Mouse (Mus musculus): ENCODE measurements around the gene Eif2b3. TPM values are rescaled to one million over a fixed set of nuclear protein-coding genes. Genes with fewer than 3 reads are reported as not detected.

The Eif2b3 gene
- polyA plus RNA-seq, 1 experiment from 2014 or later: 31.4 TPM

GRCm38 (mm10) chr4:117110249-117110648 lies 91.0 kb downstream of the Eif2b3 start:
- no peak overlapping the region for H3K9ac ChIP-seq (ENCODE audit: low read depth, low read length)
- H3K4me2 ChIP-seq (ENCODE audit: low read depth, low read length): no peak overlapping the region
- no peaks in the 10 kb centered on the region for H3K9me3 ChIP-seq (ENCODE audit: control insufficient read depth, low read length)
- H3K27me3 ChIP-seq (replicated peaks; ENCODE audit: control insufficient read depth, insufficient read depth, low read length): no peaks in the 10 kb centered on the region
- no peaks in the 10 kb centered on the region for H3K4me1 ChIP-seq (ENCODE audit: control insufficient read depth, insufficient read depth, low read length)
- H3K27ac ChIP-seq (ENCODE audit: low read length): no peak overlapping the region
- no peaks in the 10 kb centered on the region; the same call in 1 of the 2 replicates for H3K36me3 ChIP-seq (ENCODE audit: control insufficient read depth, insufficient read depth, low read length)
- ATAC-seq: no peak
- H3K4me3 ChIP-seq (ENCODE audit: low read length): no peak overlapping the region
- 91% methylated on average over 13 of the region's 13 CpGs for WGBS

GRCm38 (mm10) chr4:117110985-117111384 lies 91.8 kb downstream of the Eif2b3 start:
- Histone ChIP-seq H3K4me3 (ENCODE audit: low read length) (no peak overlapping the region), H3K9ac (ENCODE audit: low read depth, low read length) (no peak overlapping the region), H3K27me3 (replicated peaks; ENCODE audit: control insufficient read depth, insufficient read depth, low read length) (no peaks in the 10 kb centered on the region), H3K27ac (ENCODE audit: low read length) (no peak overlapping the region), H3K4me1 (ENCODE audit: control insufficient read depth, insufficient read depth, low read length) (no peaks in the 10 kb centered on the region), H3K36me3 (ENCODE audit: control insufficient read depth, insufficient read depth, low read length) (no peaks in the 10 kb centered on the region; the same call in 1 of the 2 replicates), H3K9me3 (ENCODE audit: control insufficient read depth, low read length) (no peaks in the 10 kb centered on the region), H3K4me2 (ENCODE audit: low read depth, low read length) (no peak overlapping the region)
- ATAC-seq: no peak
- WGBS: 89% methylated on average over 11 of the region's 11 CpGs

GRCm38 (mm10) chr4:117113237-117113636 lies 94.0 kb downstream of the Eif2b3 start:
- H3K9me3 ChIP-seq (ENCODE audit: control insufficient read depth, low read length): no peaks in the 10 kb centered on the region
- H3K9ac ChIP-seq (ENCODE audit: low read depth, low read length): no peak overlapping the region
- WGBS: 90% methylated on average over 1 of the region's 1 CpGs
- H3K36me3 ChIP-seq (ENCODE audit: control insufficient read depth, insufficient read depth, low read length): no peaks in the 10 kb centered on the region; the same call in 1 of the 2 replicates
- no peaks in the 10 kb centered on the region for H3K27me3 ChIP-seq (replicated peaks; ENCODE audit: control insufficient read depth, insufficient read depth, low read length)
- H3K4me2 ChIP-seq (ENCODE audit: low read depth, low read length): no peak overlapping the region
- H3K4me1 ChIP-seq (ENCODE audit: control insufficient read depth, insufficient read depth, low read length): no peaks in the 10 kb centered on the region
- H3K4me3 ChIP-seq (ENCODE audit: low read length): no peak overlapping the region
- H3K27ac ChIP-seq (ENCODE audit: low read length): no peak overlapping the region
- no peak for ATAC-seq

GRCm38 (mm10) chr4:117115592-117115991 lies 96.4 kb downstream of the Eif2b3 start:
- WGBS: 87% methylated on average over 5 of the region's 5 CpGs
- ATAC-seq: no peak
- Histone ChIP-seq H3K9ac (ENCODE audit: low read depth, low read length) (no peak overlapping the region), H3K36me3 (ENCODE audit: control insufficient read depth, insufficient read depth, low read length) (no peaks in the 10 kb centered on the region), H3K4me1 (ENCODE audit: control insufficient read depth, insufficient read depth, low read length) (no peaks in the 10 kb centered on the region), H3K4me2 (ENCODE audit: low read depth, low read length) (no peak overlapping the region), H3K27ac (ENCODE audit: low read length) (no peak overlapping the region), H3K9me3 (ENCODE audit: control insufficient read depth, low read length) (no peaks in the 10 kb centered on the region), H3K27me3 (replicated peaks; ENCODE audit: control insufficient read depth, insufficient read depth, low read length) (no peaks in the 10 kb centered on the region), H3K4me3 (ENCODE audit: low read length) (no peak overlapping the region)

GRCm38 (mm10) chr4:117117931-117118330 lies 98.7 kb downstream of the Eif2b3 start:
- WGBS: 95% methylated on average over 7 of the region's 7 CpGs
- Histone ChIP-seq H3K4me2 (ENCODE audit: low read depth, low read length) (no peak overlapping the region), H3K4me1 (ENCODE audit: control insufficient read depth, insufficient read depth, low read length) (peaks cover 3% of the 10 kb centered on the region; the same call in 1 of the 2 replicates), H3K9me3 (ENCODE audit: control insufficient read depth, low read length) (no peaks in the 10 kb centered on the region), H3K27me3 (replicated peaks; ENCODE audit: control insufficient read depth, insufficient read depth, low read length) (no peaks in the 10 kb centered on the region), H3K4me3 (ENCODE audit: low read length) (no peak overlapping the region), H3K27ac (ENCODE audit: low read length) (no peak overlapping the region), H3K36me3 (ENCODE audit: control insufficient read depth, insufficient read depth, low read length) (no peaks in the 10 kb centered on the region), H3K9ac (ENCODE audit: low read depth, low read length) (no peak overlapping the region)
- ATAC-seq: no peak

- Histone ChIP-seq H3K36me3 (ENCODE audit: control insufficient read depth, insufficient read depth, low read length) (no peaks in the 10 kb centered on the region), H3K9ac (ENCODE audit: low read depth, low read length) (peak overlapping the region; percentile 63), H3K27ac (ENCODE audit: low read length) (peak overlapping the region; percentile 87), H3K4me3 (ENCODE audit: low read length) (peak overlapping the region; percentile 67), H3K4me1 (ENCODE audit: control insufficient read depth, insufficient read depth, low read length) (peaks cover 7% of the 10 kb centered on the region), H3K27me3 (replicated peaks; ENCODE audit: control insufficient read depth, insufficient read depth, low read length) (no peaks in the 10 kb centered on the region), H3K4me2 (ENCODE audit: low read depth, low read length) (peak overlapping the region; percentile 69), H3K9me3 (ENCODE audit: control insufficient read depth, low read length) (no peaks in the 10 kb centered on the region)
- no peak for ATAC-seq
- 71% methylated on average over 5 of the region's 5 CpGs for WGBS
These were observed 100.4 kb downstream of the Eif2b3 start for GRCm38 (mm10) chr4:117119636-117120035.

- Histone ChIP-seq H3K4me1 (ENCODE audit: control insufficient read depth, insufficient read depth, low read length) (peaks cover 11% of the 10 kb centered on the region), H3K9me3 (ENCODE audit: control insufficient read depth, low read length) (no peaks in the 10 kb centered on the region), H3K9ac (ENCODE audit: low read depth, low read length) (peak overlapping the region; percentile 63), H3K27me3 (replicated peaks; ENCODE audit: control insufficient read depth, insufficient read depth, low read length) (no peaks in the 10 kb centered on the region), H3K4me2 (ENCODE audit: low read depth, low read length) (peak overlapping the region; percentile 69), H3K4me3 (ENCODE audit: low read length) (peak overlapping the region; percentile 67), H3K27ac (ENCODE audit: low read length) (peak overlapping the region; percentile 87), H3K36me3 (ENCODE audit: control insufficient read depth, insufficient read depth, low read length) (no peaks in the 10 kb centered on the region)
- ATAC-seq: peak; percentile 14
- 3% methylated on average over 10 of the region's 10 CpGs for WGBS
These were observed 100.8 kb downstream of the Eif2b3 start for GRCm38 (mm10) chr4:117120052-117120444.

GRCm38 (mm10) chr4:117120445-117121414 lies 101.5 kb downstream of the Eif2b3 start:
- peak; percentile 95 for ATAC-seq
- H3K4me2 ChIP-seq (ENCODE audit: low read depth, low read length): peak overlapping the region; percentile 93
- H3K9me3 ChIP-seq (ENCODE audit: control insufficient read depth, low read length): no peaks in the 10 kb centered on the region
- H3K9ac ChIP-seq (ENCODE audit: low read depth, low read length): peak overlapping the region; percentile 78
- peaks cover 18% of the 10 kb centered on the region for H3K4me1 ChIP-seq (ENCODE audit: control insufficient read depth, insufficient read depth, low read length)
- under 1% methylated on average over 69 of the region's 69 CpGs for WGBS
- no peaks in the 10 kb centered on the region for H3K36me3 ChIP-seq (ENCODE audit: control insufficient read depth, insufficient read depth, low read length)
- H3K27me3 ChIP-seq (replicated peaks; ENCODE audit: control insufficient read depth, insufficient read depth, low read length): no peaks in the 10 kb centered on the region
- H3K4me3 ChIP-seq (ENCODE audit: low read length): peak overlapping the region; percentile 67
- peak overlapping the region; percentile 87 for H3K27ac ChIP-seq (ENCODE audit: low read length)

GRCm38 (mm10) chr4:117122209-117122608 lies 103.0 kb downstream of the Eif2b3 start:
- Histone ChIP-seq H3K4me1 (ENCODE audit: control insufficient read depth, insufficient read depth, low read length) (peaks cover 27% of the 10 kb centered on the region), H3K9ac (ENCODE audit: low read depth, low read length) (no peak overlapping the region), H3K9me3 (ENCODE audit: control insufficient read depth, low read length) (no peaks in the 10 kb centered on the region), H3K27ac (ENCODE audit: low read length) (no peak overlapping the region), H3K4me2 (ENCODE audit: low read depth, low read length) (no peak overlapping the region), H3K27me3 (replicated peaks; ENCODE audit: control insufficient read depth, insufficient read depth, low read length) (no peaks in the 10 kb centered on the region), H3K36me3 (ENCODE audit: control insufficient read depth, insufficient read depth, low read length) (no peaks in the 10 kb centered on the region), H3K4me3 (ENCODE audit: low read length) (no peak overlapping the region)
- 73% methylated on average over 4 of the region's 4 CpGs for WGBS
- no peak for ATAC-seq
